Mouse (Mus musculus) heart, postnatal 0 days (tissue): ENCODE results near the gene Cox5b.

Experiments
- CTCF ChIP-seq: IDR thresholded peaks from 2 replicates; pipeline ENCODE4 v1.5.1; 2016; ENCODE audit warnings: antibody characterized with exemption, control low read depth, low read depth
- EP300 ChIP-seq: IDR thresholded peaks from 2 replicates; pipeline ENCODE4 v1.6.1; 2016; ENCODE audit warnings: antibody characterized with exemption, low read depth

DNA sequence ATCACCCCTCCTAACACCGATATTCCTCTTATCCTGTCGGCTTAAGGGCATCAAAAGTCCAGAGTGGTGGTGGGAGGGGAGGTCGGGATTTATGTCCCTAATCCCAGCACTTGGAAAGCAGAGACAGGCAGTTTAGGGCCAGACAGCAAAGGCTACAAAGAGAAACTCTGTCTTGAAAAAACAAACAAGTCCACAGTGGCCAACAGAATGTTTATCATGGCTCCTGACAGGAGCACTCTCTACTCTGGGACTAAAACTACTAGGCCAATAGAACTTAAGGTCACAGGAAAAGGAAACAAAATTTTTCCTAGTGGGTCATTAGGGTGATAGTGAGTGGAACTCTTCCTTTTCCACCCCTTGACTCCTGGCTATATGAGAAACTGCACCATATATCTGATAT, 16.3 kb upstream of the Cox5b start:
- TF ChIP-seq CTCF (no peak), EP300 (no peak)
